Mouse (Mus musculus) megakaryocyte-erythroid progenitor cell, adult 5 weeks (primary cell): ENCODE results near the gene 4921507P07Rik. TPM values are rescaled to one million over a fixed set of nuclear protein-coding genes. Genes with fewer than 3 reads are reported as not detected.

Experiments
- polyA plus RNA-seq: library from polyadenylated mRNA; stranded (reverse); fragments of >175 nt; gene quantifications from 2 replicates; pipeline ENCODE4 v1.2.3, GENCODE M21; 2012

Gene 4921507P07Rik
- polyA plus RNA-seq, result 0.32 and 0.43 TPM in 2 replicates

GRCm38 (mm10) chr6:50596301-50597211, at the start of gene 4921507P07Rik:
Gene 4921507P07Rik, minus strand, starts transcription at chr6:50596632.

GRCm38 (mm10) chr6:50566141-50566996, 30.1 kb downstream of the 4921507P07Rik start, which contains the start of gene Cycs:
Gene Cycs, minus strand, starts transcription at chr6:50566538.

Other genes with a start within 250 kb of the 4921507P07Rik start
- gene Osbpl3, start 140.4 kb downstream of the 4921507P07Rik start, polyA plus RNA-seq, result 6.9 and 7.8 TPM in 2 replicates
- 10.5 and 13.0 TPM in 2 replicates for gene Cycs, start 30.1 kb downstream of the 4921507P07Rik start, polyA plus RNA-seq
- not detected in 2 replicates for gene Npvf, start 57.8 kb upstream of the 4921507P07Rik start, polyA plus RNA-seq